Mouse (Mus musculus) hindbrain, postnatal 0 days (tissue): ENCODE data around the gene Spata7. TPM values are rescaled to one million over a fixed set of nuclear protein-coding genes. Genes with fewer than 3 reads are reported as not detected.

Source experiments
- ATAC-seq: fragments of 200-750 bp; cut with Nextera tagmentation; 2 replicates; pipeline ENCODE4 v1.8.0; 2017; ENCODE audit warnings: mild to moderate bottlenecking, moderate TSS enrichment, moderate library complexity
- DNase-seq: peaks from one replicate; pipeline ENCODE4 v3.0.0-alpha.2; 2015; ENCODE audit warnings: low spot score
- H3K27ac ChIP-seq: fragments of 300-500 bp; sonication (generic); 2 replicates; pipeline ENCODE4 v1.5.1; 2014; ENCODE audit warnings: mild to moderate bottlenecking
- H3K27me3 ChIP-seq: fragments of 300-500 bp; sonication (generic); 2 replicates; pipeline ENCODE4 v1.6.1; 2014; ENCODE audit warnings: low read length, mixed read lengths; ENCODE audit not compliant: insufficient read depth
- H3K36me3 ChIP-seq: fragments of 300-500 bp; sonication (generic); 2 replicates; pipeline ENCODE4 v1.6.1; 2014; ENCODE audit warnings: low read length, mixed read lengths; ENCODE audit not compliant: insufficient read depth
- H3K4me1 ChIP-seq: fragments of 300-500 bp; sonication (generic); 2 replicates; pipeline ENCODE4 v1.6.1; 2014; ENCODE audit warnings: antibody characterized with exemption, low read length, mixed read lengths; ENCODE audit not compliant: insufficient read depth
- H3K4me2 ChIP-seq: fragments of 300-500 bp; sonication (generic); 2 replicates; pipeline ENCODE4 v1.6.1; 2014; ENCODE audit warnings: low read depth, mild to moderate bottlenecking, low read length, moderate library complexity, mixed read lengths
- H3K4me3 ChIP-seq: fragments of 300-500 bp; sonication (generic); 2 replicates; pipeline ENCODE4 v1.5.1; 2014; ENCODE audit warnings: low read length
- H3K9ac ChIP-seq: fragments of 300-500 bp; sonication (generic); replicated peaks from 2 replicates; pipeline ENCODE4 v1.6.1; 2014; ENCODE audit warnings: mild to moderate bottlenecking, low read length, moderate library complexity, mixed read lengths
- H3K9me3 ChIP-seq: fragments of 300-500 bp; sonication (generic); 2 replicates; pipeline ENCODE4 v1.6.1; 2016; ENCODE audit warnings: low read length, mixed read lengths
- CTCF ChIP-seq: IDR thresholded peaks from 2 replicates; pipeline ENCODE4 v1.5.1; 2016; ENCODE audit warnings: antibody characterized with exemption, control low read depth, low read depth
- WGBS: fragments of 180-500 bp; shearing (Covaris S2); extraction: QIAGEN DNeasy Blood & Tissue Kit; methylation state at CpG from one replicate; pipeline ENCODE4 v1.1.7; 2014; 5-methylcytosine and 5-hydroxymethylcytosine counted together
- polyA plus RNA-seq: library from polyadenylated mRNA; unstranded; fragments of >200 nt; fragmentation: Nextera tagmentation; extraction: Ambion mirVana; gene quantifications from 2 replicates; pipeline ENCODE4 v1.2.1, GENCODE M21; 2015
- total RNA-seq: library from RNA; depleted of rRNA; stranded (reverse); fragments of >200 nt; gene quantifications from 2 replicates; pipeline ENCODE4 v1.2.3, GENCODE M21; 2014

The Spata7 gene
- total and polyA plus RNA-seq, 2 experiments from 2014 or later = 34.0 to 35.0 TPM

DNA sequence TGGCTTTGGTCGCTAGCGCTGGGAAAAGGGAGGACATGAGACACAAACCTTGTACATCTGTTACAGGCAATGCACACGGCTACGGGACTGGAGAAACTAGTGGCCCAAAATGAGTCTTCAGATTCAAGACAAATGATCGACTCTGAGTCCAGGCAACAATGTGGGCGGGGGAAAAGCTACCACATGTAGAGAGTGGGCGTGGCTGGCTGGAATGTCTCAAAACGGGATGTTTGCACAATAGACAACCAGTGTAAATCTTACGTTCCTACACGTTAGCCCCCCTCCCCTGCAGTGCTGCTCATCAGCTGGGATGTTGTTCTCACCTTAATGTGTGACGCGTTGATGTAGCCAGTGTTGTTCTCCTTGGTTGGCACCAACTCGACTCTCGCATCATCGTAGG, 54.2 kb downstream of the Spata7 start:
- no peak for ATAC-seq
- Histone ChIP-seq H3K4me2 (no peak overlapping the region), H3K9me3 (no peaks in the 10 kb centered on the region), H3K4me3 (no peak overlapping the region), H3K4me1 (no peaks in the 10 kb centered on the region), H3K27me3 (no peaks in the 10 kb centered on the region), H3K27ac (no peak overlapping the region), H3K36me3 (peaks cover 13% of the 10 kb centered on the region; the same call in 1 of the 2 replicates), H3K9ac (no peak overlapping the region)
- DNase-seq = no peak
- no peak for TF ChIP-seq CTCF
- 82% methylated on average over 15 of the region's 15 CpGs for WGBS

- H3K9ac ChIP-seq = no peak overlapping the region
- DNase-seq = no peak
- no peaks in the 10 kb centered on the region for H3K4me1 ChIP-seq
- H3K9me3 ChIP-seq = no peaks in the 10 kb centered on the region
- no peak overlapping the region for H3K4me2 ChIP-seq
- no peak for TF ChIP-seq CTCF
- H3K27me3 ChIP-seq = no peaks in the 10 kb centered on the region
- H3K27ac ChIP-seq = no peak overlapping the region
- WGBS = 76% methylated on average over 11 of the region's 11 CpGs
- peaks cover 13% of the 10 kb centered on the region; the same call in 1 of the 2 replicates for H3K36me3 ChIP-seq
- no peak for ATAC-seq
- H3K4me3 ChIP-seq = no peak overlapping the region
Observed at GRCm38 (mm10) chr12:98683171-98683570, 55.2 kb downstream of the Spata7 start.

GRCm38 (mm10) chr12:98683574-98683973, 55.6 kb downstream of the Spata7 start:
- peaks cover 13% of the 10 kb centered on the region; the same call in 1 of the 2 replicates for H3K36me3 ChIP-seq
- no peak overlapping the region for H3K4me3 ChIP-seq
- H3K9ac ChIP-seq = no peak overlapping the region
- no peaks in the 10 kb centered on the region for H3K9me3 ChIP-seq
- no peak for TF ChIP-seq CTCF
- DNase-seq (no peak), ATAC-seq (no peak)
- WGBS = 82% methylated on average over 6 of the region's 6 CpGs
- no peaks in the 10 kb centered on the region for H3K4me1 ChIP-seq
- no peak overlapping the region for H3K4me2 ChIP-seq
- no peak overlapping the region for H3K27ac ChIP-seq
- no peaks in the 10 kb centered on the region for H3K27me3 ChIP-seq

DNA sequence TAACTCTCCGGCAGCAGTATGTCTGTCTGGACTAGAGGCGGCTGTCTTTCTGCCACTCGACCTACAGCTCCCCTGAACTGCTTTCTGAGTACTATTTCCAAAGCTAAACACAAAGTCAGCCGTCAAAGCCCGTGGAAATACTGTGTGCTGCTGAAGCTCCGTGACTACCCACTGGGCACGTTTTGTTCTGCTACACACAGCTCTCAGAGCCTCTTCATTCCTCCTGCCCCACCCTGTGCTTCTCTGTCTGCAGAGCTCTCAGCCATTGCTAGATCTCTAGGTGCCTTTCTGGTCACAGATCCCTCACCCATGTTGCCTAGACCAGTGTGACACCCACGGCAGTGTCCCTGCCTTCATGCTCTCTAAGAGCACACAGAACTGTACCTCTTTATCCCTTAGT, 62.3 kb downstream of the Spata7 start:
- ATAC-seq = no peak
- TF ChIP-seq CTCF = no peak
- Histone ChIP-seq H3K36me3 (no peaks in the 10 kb centered on the region; the same call in 1 of the 2 replicates), H3K4me2 (no peak overlapping the region), H3K4me3 (no peak overlapping the region), H3K9ac (no peak overlapping the region), H3K27ac (no peak overlapping the region), H3K9me3 (no peaks in the 10 kb centered on the region), H3K27me3 (no peaks in the 10 kb centered on the region), H3K4me1 (no peaks in the 10 kb centered on the region)
- DNase-seq = no peak
- WGBS = 79% methylated on average over 8 of the region's 8 CpGs

DNA sequence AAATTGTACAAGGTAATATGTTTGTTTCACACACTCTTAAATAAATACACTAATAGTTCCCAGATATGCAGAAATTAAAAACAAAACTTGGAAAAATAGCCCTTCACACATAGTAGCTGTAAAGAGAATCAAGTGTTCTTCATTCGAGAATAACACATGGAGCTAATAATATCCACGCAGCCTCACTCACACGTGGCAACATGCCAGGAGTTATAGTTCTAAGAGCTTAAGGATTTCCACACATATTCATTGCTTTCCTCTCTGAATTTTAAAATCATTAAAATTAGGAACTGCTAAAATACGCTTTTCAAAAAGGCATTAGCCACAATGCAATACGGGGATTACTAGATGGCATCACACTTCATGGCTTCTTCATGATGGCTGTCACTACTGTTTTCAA, 69.2 kb downstream of the Spata7 start:
- H3K4me1 ChIP-seq = no peaks in the 10 kb centered on the region
- no peak overlapping the region for H3K4me3 ChIP-seq
- H3K9me3 ChIP-seq = no peaks in the 10 kb centered on the region
- H3K27ac ChIP-seq = no peak overlapping the region
- no peak overlapping the region for H3K4me2 ChIP-seq
- H3K36me3 ChIP-seq = no peaks in the 10 kb centered on the region; the same call in 1 of the 2 replicates
- no peak for DNase-seq
- TF ChIP-seq CTCF = no peak
- 77% methylated on average over 5 of the region's 5 CpGs for WGBS
- H3K27me3 ChIP-seq = no peaks in the 10 kb centered on the region
- H3K9ac ChIP-seq = no peak overlapping the region
- ATAC-seq = no peak

GRCm38 (mm10) chr12:98701564-98701963, 73.6 kb downstream of the Spata7 start:
- peak; percentile 5 for DNase-seq
- H3K4me2 ChIP-seq = no peak overlapping the region
- no peak for TF ChIP-seq CTCF
- no peak overlapping the region for H3K27ac ChIP-seq
- H3K4me3 ChIP-seq = no peak overlapping the region
- no peaks in the 10 kb centered on the region for H3K9me3 ChIP-seq
- H3K27me3 ChIP-seq = no peaks in the 10 kb centered on the region
- no peak overlapping the region for H3K9ac ChIP-seq
- ATAC-seq = no peak
- 60% methylated on average over 9 of the region's 9 CpGs for WGBS
- H3K4me1 ChIP-seq = no peaks in the 10 kb centered on the region
- no peaks in the 10 kb centered on the region for H3K36me3 ChIP-seq

GRCm38 (mm10) chr12:98703554-98703953, 75.6 kb downstream of the Spata7 start:
- DNase-seq = no peak
- Histone ChIP-seq H3K27ac (no peak overlapping the region), H3K4me3 (no peak overlapping the region), H3K36me3 (no peaks in the 10 kb centered on the region), H3K4me1 (no peaks in the 10 kb centered on the region), H3K9me3 (no peaks in the 10 kb centered on the region), H3K27me3 (no peaks in the 10 kb centered on the region), H3K4me2 (no peak overlapping the region), H3K9ac (no peak overlapping the region)
- no peak for TF ChIP-seq CTCF
- ATAC-seq = no peak
- WGBS = 87% methylated on average over 2 of the region's 2 CpGs
